Comparison of ENCODE assay signal across 8 mouse cellular contexts in the genomic region with DNA sequence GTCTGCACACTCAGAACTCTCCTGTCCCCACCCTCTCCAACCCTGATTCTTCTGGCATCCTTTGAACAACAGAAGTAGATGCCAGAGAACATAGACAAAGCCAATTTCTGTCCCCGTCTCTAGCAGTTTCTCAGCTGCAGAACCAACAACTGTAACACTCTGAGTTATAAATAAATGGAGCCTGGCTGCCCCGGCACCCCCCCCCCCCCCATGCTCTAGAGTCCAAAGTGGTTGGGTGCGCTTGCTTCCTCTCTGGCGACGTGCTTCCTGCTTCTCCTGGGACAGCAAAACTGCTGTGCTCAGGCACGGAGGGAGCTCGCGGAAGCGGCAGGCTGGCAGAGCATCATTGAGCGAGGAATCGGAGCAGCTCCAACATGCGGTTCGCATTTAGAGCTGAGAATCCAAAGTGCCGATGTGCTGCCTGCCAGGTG. TPM values are rescaled to one million over a fixed set of nuclear protein-coding genes. Genes with fewer than 3 reads are reported as not detected.
A peak's percentile ranks its signal among the peaks of the same experiment; 100 is the strongest.
DNase-seq lines count a peak whose midpoint lies in the region; ATAC-seq lines count a peak whose summit lies in the region.

No protein-coding gene starts in this region.

- no peak overlapping the region for H3K9ac ChIP-seq in embryonic facial prominence, embryonic 13.5 days
- no peak overlapping the region for H3K9ac ChIP-seq in midbrain, embryonic 15.5 days

- no peaks in the 10 kb centered on the region for H3K36me3 ChIP-seq in embryonic facial prominence, embryonic 13.5 days
- H3K36me3 ChIP-seq in midbrain, embryonic 15.5 days (replicated peaks): no peaks in the 10 kb centered on the region

- no peak for ATAC-seq in embryonic facial prominence, embryonic 13.5 days (ENCODE audit: insufficient number of reproducible peaks, insufficient read depth, low FRiP score, low TSS enrichment, low read depth)
- ATAC-seq in midbrain, embryonic 15.5 days (replicated peaks): no peak

- peaks cover 3% of the 10 kb centered on the region; the same call in 1 of the 2 replicates for H3K27me3 ChIP-seq in embryonic facial prominence, embryonic 13.5 days
- H3K27me3 ChIP-seq in midbrain, embryonic 15.5 days (replicated peaks): peaks cover 16% of the 10 kb centered on the region

- intact Hi-C loops in heart, postnatal 10 days (cut with DNase I): no loop called here
- intact Hi-C loops in left cerebral cortex, postnatal 14 days (cut with DNase I): loop anchor here (2.0 kb wide), 1 partner anchor 74 kb away; no protein-coding TSS in a partner anchor

- H3K9me3 ChIP-seq in embryonic facial prominence, embryonic 13.5 days: no peaks in the 10 kb centered on the region
- H3K9me3 ChIP-seq in midbrain, embryonic 15.5 days: no peaks in the 10 kb centered on the region

- WGBS in embryonic facial prominence, embryonic 13.5 days: 32% methylated on average over 14 of the region's 14 CpGs
- 35% methylated on average over 14 of the region's 14 CpGs for WGBS in midbrain, embryonic 15.5 days

- H3K4me3 ChIP-seq in embryonic facial prominence, embryonic 13.5 days: peak overlapping the region; percentile 6; the same call in 1 of the 2 replicates
- H3K4me3 ChIP-seq in midbrain, embryonic 15.5 days: no peak overlapping the region

- H3K27ac ChIP-seq in embryonic facial prominence, embryonic 13.5 days: no peak overlapping the region
- no peak overlapping the region for H3K27ac ChIP-seq in midbrain, embryonic 15.5 days

- H3K4me1 ChIP-seq in embryonic facial prominence, embryonic 13.5 days: peaks cover 56% of the 10 kb centered on the region
- H3K4me1 ChIP-seq in midbrain, embryonic 15.5 days: peaks cover 18% of the 10 kb centered on the region

- DNase-seq in adrenal gland, adult 2 months: peak; percentile 52
- no peak for DNase-seq in adrenal gland, adult 8-10 months
- peak; percentile 65 to 71 for DNase-seq in heart, postnatal 10 days
- DNase-seq in left cerebral cortex, postnatal 14 days (ENCODE audit: low spot score in 2 of 2): peak; percentile 60 to 62
- DNase-seq in spleen, postnatal 36 days (ENCODE audit: low spot score in 2 of 2): no peak
- no peak for DNase-seq in retina, embryonic 14.5 days (ENCODE audit: low spot score)

- peak overlapping the region; percentile 49 for H3K4me2 ChIP-seq in embryonic facial prominence, embryonic 13.5 days
- H3K4me2 ChIP-seq in midbrain, embryonic 15.5 days: peak overlapping the region; percentile 32

RNA-seq across cellular contexts. Expression of gene Itga9, which starts 4.6 kb away (rescaled TPM):
- 10 to 100 TPM; 43.4 to 58.9 TPM for total RNA-seq in adrenal gland, adult 2 months (2021)
- 67.2 and 95.2 TPM in 2 replicates for polyA plus RNA-seq in adrenal gland, adult 2 months (2012; rRNA removed)
- 10 to 100 TPM; 64.9 to 75.4 (median 67.8) TPM for total RNA-seq in adrenal gland, adult 8-10 months (2022)
- 7.4 and 12.0 TPM in 2 replicates for polyA plus RNA-seq in embryonic facial prominence, embryonic 13.5 days (2015; fragmentation: Nextera tagmentation; extraction: Ambion mirVana)
- 100 to 1,000 TPM; 107 to 121 TPM for total RNA-seq in heart, postnatal 10 days (2021)
- total RNA-seq in left cerebral cortex, postnatal 14 days (2021): 1 to 10 TPM; 7.3 to 8.9 TPM
- 2.0 and 2.1 TPM in 2 replicates for polyA plus RNA-seq in midbrain, embryonic 15.5 days (2015; fragmentation: Nextera tagmentation; extraction: Ambion mirVana)

Comparison
In these comparisons a context has a peak if more than half of its experiments do, and no peak if none do; other contexts are left out.
1. DNase-seq: peak in adrenal gland, adult 2 months (single experiment), heart, postnatal 10 days (2 of 2) and left cerebral cortex, postnatal 14 days (2 of 2); none in adrenal gland, adult 8-10 months (single experiment), spleen, postnatal 36 days (0 of 2) and retina, embryonic 14.5 days (single experiment).
2. RNA of gene Itga9, which starts 4.6 kb away (total RNA-seq): 107 to 121 TPM in heart, postnatal 10 days, 64.9 to 75.4 TPM in adrenal gland, adult 8-10 months and 43.4 to 58.9 TPM in adrenal gland, adult 2 months; 7.3 to 8.9 TPM in left cerebral cortex, postnatal 14 days; every median in the first group is over 4 times any median in the second.